Mouse (Mus musculus) embryonic stem cell, embryonic (primary cell): ENCODE measurements around the gene Cyp26a1.

ENCODE experiments used
- CTCF ChIA-PET, 4 experiments: fragments of 300-600 bp in 2 of 4; fragments of 350-600 bp in 2 of 4; sonication (Branson Sonifier 250); formaldehyde crosslinking; loops; one replicate each; lab custom pipeline; 2022; ENCODE audit warnings: inconsistent platforms in 2 of 4; lab: Charles Lee
- POLR2A ChIA-PET, 4 experiments: fragments of 300-600 bp in 2 of 4; fragments of 350-600 bp in 2 of 4; sonication (Branson Sonifier 250); formaldehyde crosslinking; loops; one replicate each; lab custom pipeline; 2022; ENCODE audit warnings: antibody characterized with exemption in 4 of 4, inconsistent platforms in 1 of 4; lab: Charles Lee

Cyp26a1 gene

GRCm38 (mm10) chr19:37727366-37727765, 29.8 kb downstream of the Cyp26a1 start:
- CTCF ChIA-PET = interaction anchor here in 2 of 4 experiments (0.6 to 0.7 kb wide), 2 partner anchors 24 to 167 kb away, joined by 3 read pairs; no protein-coding TSS in a partner anchor
- POLR2A ChIA-PET = no interaction called here

GRCm38 (mm10) chr19:37735426-37735825, 37.8 kb downstream of the Cyp26a1 start:
- POLR2A ChIA-PET = interaction anchor here in 1 of 4 experiments (0.6 kb wide), 1 partner anchor 35 kb away, joined by 4 read pairs; no protein-coding TSS in a partner anchor
- CTCF ChIA-PET = no interaction called here

- ChIA-PET CTCF (interaction anchor here in 1 of 4 experiments (0.5 kb wide), 1 partner anchor 24 kb away, joined by 3 read pairs; no protein-coding TSS in a partner anchor), POLR2A (interaction anchor here in 1 of 4 experiments (0.6 kb wide), 1 partner anchor 195 kb away, joined by 4 read pairs; no protein-coding TSS in a partner anchor)
Measured at GRCm38 (mm10) chr19:37738575-37738974, 41.0 kb downstream of the Cyp26a1 start.

- CTCF ChIA-PET = interaction anchor here in 1 of 4 experiments (0.7 kb wide), 1 partner anchor 104 kb away, joined by 3 read pairs; no protein-coding TSS in a partner anchor
- POLR2A ChIA-PET = interaction anchor here in 1 of 4 experiments (1.5 kb wide), 1 partner anchor 14 kb away, joined by 3 read pairs; no protein-coding TSS in a partner anchor
Measured at GRCm38 (mm10) chr19:37740043-37740442, 42.4 kb downstream of the Cyp26a1 start.
